In genomic region chr7:25802241-25803125, GRCm38 (mm10) we compare ENCODE assay signal across 8 mouse cellular contexts. TPM values are rescaled to one million over a fixed set of nuclear protein-coding genes. Genes with fewer than 3 reads are reported as not detected.
DNase-seq lines count a peak whose midpoint lies in the region; ATAC-seq lines count a peak whose summit lies in the region.

No protein-coding gene starts in this region.

- no peaks in the 10 kb centered on the region for H3K36me3 ChIP-seq in midbrain, embryonic 10.5 days
- no peaks in the 10 kb centered on the region for H3K36me3 ChIP-seq in midbrain, embryonic 15.5 days (replicated peaks)
- H3K36me3 ChIP-seq in hindbrain, embryonic 16.5 days (ENCODE audit: control insufficient read depth, insufficient read depth, low read length): no peaks in the 10 kb centered on the region
- no peaks in the 10 kb centered on the region for H3K36me3 ChIP-seq in liver, embryonic 13.5 days

- peaks cover 4% of the 10 kb centered on the region for H3K9me3 ChIP-seq in midbrain, embryonic 10.5 days (replicated peaks)
- H3K9me3 ChIP-seq in midbrain, embryonic 15.5 days: no peaks in the 10 kb centered on the region
- H3K9me3 ChIP-seq in hindbrain, embryonic 16.5 days (ENCODE audit: control insufficient read depth, low read length): no peaks in the 10 kb centered on the region
- 0 out of 2 replicates have a peak, but pooled peaks cover 4% of the 10 kb centered on the region for H3K9me3 ChIP-seq in liver, embryonic 13.5 days (replicated peaks)

- DNase-seq in midbrain, embryonic 10.5 days (ENCODE audit: low spot score): peak; percentile 45
- peak; percentile 85 to 86 for DNase-seq in gastrocnemius, adult 8-10 months (ENCODE audit: low spot score in 2 of 2)
- DNase-seq in liver, embryonic 13.5 days: no peak
- peak; percentile 93 for DNase-seq in skeletal muscle tissue, adult 2 months (ENCODE audit: low read depth, low spot score)
- no peak for DNase-seq in left cerebral cortex, adult 11 months (ENCODE audit: low spot score)
- no peak for DNase-seq in spleen, postnatal 10 days (ENCODE audit: low spot score in 2 of 2)

- 35% methylated on average over 24 of the region's 24 CpGs for WGBS in midbrain, embryonic 10.5 days
- WGBS in midbrain, embryonic 15.5 days: 39% methylated on average over 24 of the region's 24 CpGs
- 31% methylated on average over 24 of the region's 24 CpGs for WGBS in hindbrain, embryonic 16.5 days
- WGBS in liver, embryonic 13.5 days (ENCODE audit: insufficient replicate concordance): 30% methylated on average over 24 of the region's 24 CpGs

- H3K9ac ChIP-seq in midbrain, embryonic 15.5 days: no peak overlapping the region
- H3K9ac ChIP-seq in hindbrain, embryonic 16.5 days (ENCODE audit: low read depth, low read length): peak overlapping the region; percentile 39; the same call in 1 of the 2 replicates
- no peak overlapping the region for H3K9ac ChIP-seq in liver, embryonic 13.5 days

- peak overlapping the region; percentile 57; the same call in 1 of the 2 replicates for H3K27ac ChIP-seq in midbrain, embryonic 10.5 days (replicated peaks)
- no peak overlapping the region for H3K27ac ChIP-seq in midbrain, embryonic 15.5 days
- no peak overlapping the region for H3K27ac ChIP-seq in hindbrain, embryonic 16.5 days (ENCODE audit: low read depth, low read length)
- no peak overlapping the region for H3K27ac ChIP-seq in liver, embryonic 13.5 days

- peak overlapping the region; percentile 31; the same call in 1 of the 2 replicates for H3K4me3 ChIP-seq in midbrain, embryonic 10.5 days
- H3K4me3 ChIP-seq in midbrain, embryonic 15.5 days: no peak overlapping the region
- no peak overlapping the region for H3K4me3 ChIP-seq in hindbrain, embryonic 16.5 days (ENCODE audit: low read length)
- H3K4me3 ChIP-seq in liver, embryonic 13.5 days (replicated peaks): no peak overlapping the region; the same call in 1 of the 2 replicates

- H3K27me3 ChIP-seq in midbrain, embryonic 10.5 days (ENCODE audit: low read depth, poor library complexity, severe bottlenecking): no peaks in the 10 kb centered on the region
- no peaks in the 10 kb centered on the region for H3K27me3 ChIP-seq in midbrain, embryonic 15.5 days (replicated peaks)
- H3K27me3 ChIP-seq in hindbrain, embryonic 16.5 days (replicated peaks; ENCODE audit: control insufficient read depth, insufficient read depth, low read length): no peaks in the 10 kb centered on the region
- H3K27me3 ChIP-seq in liver, embryonic 13.5 days: no peaks in the 10 kb centered on the region

- no peak for ATAC-seq in midbrain, embryonic 15.5 days (replicated peaks)
- ATAC-seq in hindbrain, embryonic 16.5 days: no peak
- peak; percentile 54 for ATAC-seq in liver, embryonic 13.5 days (ENCODE audit: low read depth)

- H3K4me1 ChIP-seq in midbrain, embryonic 10.5 days: peaks cover 11% of the 10 kb centered on the region
- H3K4me1 ChIP-seq in midbrain, embryonic 15.5 days: peaks cover 6% of the 10 kb centered on the region; the same call in 1 of the 2 replicates
- no peaks in the 10 kb centered on the region for H3K4me1 ChIP-seq in hindbrain, embryonic 16.5 days (ENCODE audit: control insufficient read depth, insufficient read depth, low read depth, low read length)
- H3K4me1 ChIP-seq in liver, embryonic 13.5 days (replicated peaks): peaks cover 10% of the 10 kb centered on the region

- no peak overlapping the region for H3K4me2 ChIP-seq in midbrain, embryonic 15.5 days
- peak overlapping the region; percentile 22 for H3K4me2 ChIP-seq in hindbrain, embryonic 16.5 days (ENCODE audit: low read length)
- H3K4me2 ChIP-seq in liver, embryonic 13.5 days: peak overlapping the region; percentile 35

RNA-seq across cellular contexts. Expression of gene Axl, which starts 14.0 kb away (rescaled TPM):
- 16.5 and 21.6 TPM in 2 replicates for polyA plus RNA-seq in midbrain, embryonic 10.5 days (2016; fragmentation: Nextera tagmentation; extraction: Ambion mirVana)
- 20.2 and 22.2 TPM in 2 replicates for polyA plus RNA-seq in midbrain, embryonic 15.5 days (2015; fragmentation: Nextera tagmentation; extraction: Ambion mirVana)
- total RNA-seq in gastrocnemius, adult 8-10 months (2022): 10 to 100 TPM; 22.0 to 45.0 (median 28.1) TPM
- polyA plus RNA-seq in hindbrain, embryonic 16.5 days (2015; fragmentation: Nextera tagmentation; extraction: Ambion mirVana): 18.1 and 25.5 TPM in 2 replicates
- polyA plus RNA-seq in liver, embryonic 13.5 days (2015; fragmentation: Nextera tagmentation; extraction: Ambion mirVana): 13.3 and 14.5 TPM in 2 replicates

RNA-seq across cellular contexts. Expression of gene Cyp2s1, which starts 14.2 kb away (rescaled TPM):
- polyA plus RNA-seq in midbrain, embryonic 10.5 days (2016; fragmentation: Nextera tagmentation; extraction: Ambion mirVana): 0.25 and 0.34 TPM in 2 replicates
- 1.9 and 2.2 TPM in 2 replicates for polyA plus RNA-seq in midbrain, embryonic 15.5 days (2015; fragmentation: Nextera tagmentation; extraction: Ambion mirVana)
- under 1 TPM in 3 of 4 experiments, not detected in 1; 0.11 to 0.44 (median 0.22) TPM for total RNA-seq in gastrocnemius, adult 8-10 months (2022)
- polyA plus RNA-seq in hindbrain, embryonic 16.5 days (2015; fragmentation: Nextera tagmentation; extraction: Ambion mirVana): 4.1 and 4.6 TPM in 2 replicates
- polyA plus RNA-seq in liver, embryonic 13.5 days (2015; fragmentation: Nextera tagmentation; extraction: Ambion mirVana): 0.34 and 0.38 TPM in 2 replicates

RNA-seq across cellular contexts. Expression of gene Hnrnpul1, which starts 47.9 kb away (rescaled TPM):
- polyA plus RNA-seq in midbrain, embryonic 10.5 days (2016; fragmentation: Nextera tagmentation; extraction: Ambion mirVana): 55.2 and 61.8 TPM in 2 replicates
- 43.6 and 44.4 TPM in 2 replicates for polyA plus RNA-seq in midbrain, embryonic 15.5 days (2015; fragmentation: Nextera tagmentation; extraction: Ambion mirVana)
- total RNA-seq in gastrocnemius, adult 8-10 months (2022): 10 to 100 TPM; 64.8 to 83.6 (median 73.5) TPM
- 32.3 and 37.6 TPM in 2 replicates for polyA plus RNA-seq in hindbrain, embryonic 16.5 days (2015; fragmentation: Nextera tagmentation; extraction: Ambion mirVana)
- polyA plus RNA-seq in liver, embryonic 13.5 days (2015; fragmentation: Nextera tagmentation; extraction: Ambion mirVana): 31.4 and 36.3 TPM in 2 replicates

Comparison
In these comparisons a context has a peak if more than half of its experiments do, and no peak if none do; other contexts are left out.
1. DNase-seq: peak in midbrain, embryonic 10.5 days (single experiment), gastrocnemius, adult 8-10 months (2 of 2) and skeletal muscle tissue, adult 2 months (single experiment); none in liver, embryonic 13.5 days (single experiment), left cerebral cortex, adult 11 months (single experiment) and spleen, postnatal 10 days (0 of 2).